Mouse (Mus musculus) midbrain, embryonic 15.5 days (tissue): Measurements from ENCODE around the gene S100g. TPM values are rescaled to one million over a fixed set of nuclear protein-coding genes. Genes with fewer than 3 reads are reported as not detected.

Source experiments
- ATAC-seq: fragments of 200-750 bp; cut with Nextera tagmentation; replicated peaks from 2 replicates; pipeline ENCODE4 v1.8.0; 2017; ENCODE audit warnings: moderate TSS enrichment
- H3K27ac ChIP-seq: fragments of 300-500 bp; sonication (generic); 2 replicates; pipeline ENCODE4 v1.5.1; 2015; ENCODE audit warnings: mild to moderate bottlenecking, inconsistent platforms
- H3K27me3 ChIP-seq: fragments of 300-500 bp; sonication (generic); replicated peaks from 2 replicates; pipeline ENCODE4 v1.6.1; 2015; ENCODE audit warnings: inconsistent platforms
- H3K36me3 ChIP-seq: fragments of 300-500 bp; sonication (generic); replicated peaks from 2 replicates; pipeline ENCODE4 v1.6.1; 2015; ENCODE audit warnings: inconsistent platforms
- H3K4me1 ChIP-seq: fragments of 300-500 bp; sonication (generic); 2 replicates; pipeline ENCODE4 v1.6.1; 2015; ENCODE audit warnings: inconsistent platforms
- H3K4me2 ChIP-seq: fragments of 300-500 bp; sonication (generic); 2 replicates; pipeline ENCODE4 v1.6.1; 2015; ENCODE audit warnings: inconsistent platforms, mild to moderate bottlenecking, moderate library complexity
- H3K4me3 ChIP-seq: fragments of 300-500 bp; sonication (generic); 2 replicates; pipeline ENCODE4 v1.5.1; 2015; ENCODE audit warnings: mild to moderate bottlenecking, inconsistent platforms
- H3K9ac ChIP-seq: fragments of 300-500 bp; sonication (generic); 2 replicates; pipeline ENCODE4 v1.6.1; 2015; ENCODE audit warnings: mild to moderate bottlenecking, inconsistent platforms
- H3K9me3 ChIP-seq: fragments of 300-500 bp; sonication (generic); 2 replicates; pipeline ENCODE4 v1.6.1; 2016; ENCODE audit warnings: inconsistent platforms
- WGBS: fragments of 180-500 bp; shearing (Covaris S2); methylation state at CpG from one replicate; pipeline ENCODE4 v1.1.7; 2015; ENCODE audit warnings: mixed read lengths; 5-methylcytosine and 5-hydroxymethylcytosine counted together
- polyA plus RNA-seq: library from polyadenylated mRNA; unstranded; fragments of >200 nt; fragmentation: Nextera tagmentation; extraction: Ambion mirVana; gene quantifications from 2 replicates; pipeline ENCODE4 v1.2.1, GENCODE M21; 2015

The S100g gene
- polyA plus RNA-seq: 0.55 TPM in 1 of 2 replicates, not detected in the other

DNA sequence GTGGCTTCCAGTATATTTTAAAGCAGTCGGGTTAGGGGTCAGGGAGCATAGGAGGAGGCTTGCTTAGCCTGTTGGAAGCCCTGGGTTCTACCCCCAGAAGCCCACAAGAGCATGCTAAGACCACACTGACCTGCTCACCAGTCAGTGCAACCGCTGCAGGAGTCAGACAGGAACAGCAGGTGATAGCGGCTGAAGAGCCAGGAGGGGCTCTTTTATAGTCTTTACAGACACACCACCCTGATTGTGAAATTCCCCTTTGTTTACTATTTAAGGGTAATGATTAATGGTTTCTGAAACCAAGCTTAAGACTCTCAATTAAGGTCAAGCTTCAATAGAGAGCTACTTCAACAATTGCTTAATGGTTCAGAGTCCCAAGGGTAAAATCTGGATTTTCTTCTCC lies at the start of gene S100g:
Gene S100g, minus strand, starts transcription at position 217 of the 400 bp plus-strand sequence.
- 61% methylated on average over 3 of the region's 3 CpGs for WGBS

DNA sequence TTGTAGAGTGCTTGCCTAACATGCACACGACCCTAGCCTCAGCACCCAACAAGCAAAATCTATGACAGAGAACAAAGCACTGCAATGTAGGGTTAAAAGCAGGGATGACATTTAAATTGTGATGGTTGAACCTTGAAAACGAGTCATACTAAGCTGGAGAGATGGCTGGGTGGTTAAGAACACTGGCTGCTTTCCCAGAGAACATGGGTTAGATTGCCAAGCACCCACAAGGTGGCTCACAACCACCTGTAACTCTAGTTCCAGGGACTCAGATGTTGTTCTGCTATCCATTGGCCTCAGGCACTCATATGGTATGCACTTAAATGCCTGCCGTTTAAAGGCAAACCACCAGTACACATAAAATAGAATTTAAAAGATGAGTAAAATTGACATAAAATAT lies 27.7 kb upstream of the S100g start:
- H3K9ac ChIP-seq: no peak overlapping the region
- H3K9me3 ChIP-seq: no peaks in the 10 kb centered on the region
- no peak overlapping the region for H3K4me3 ChIP-seq
- H3K4me1 ChIP-seq: no peaks in the 10 kb centered on the region
- 84% methylated on average over 3 of the region's 3 CpGs for WGBS
- no peak overlapping the region for H3K27ac ChIP-seq
- H3K27me3 ChIP-seq: no peaks in the 10 kb centered on the region
- no peak overlapping the region for H3K4me2 ChIP-seq
- H3K36me3 ChIP-seq: no peaks in the 10 kb centered on the region
- ATAC-seq: no peak

More for the DNA sequence above, at the start of gene S100g:
- no peaks in the 10 kb centered on the region for H3K4me1 ChIP-seq
- no peak for ATAC-seq
- H3K4me3 ChIP-seq: no peak within 1 kb of the TSS
- H3K9me3 ChIP-seq: no peaks in the 10 kb centered on the region
- H3K4me2 ChIP-seq: no peak within 1 kb of the TSS
- H3K9ac ChIP-seq: no peak within 1 kb of the TSS
- no peaks in the 10 kb centered on the region; the same call in 1 of the 2 replicates for H3K27me3 ChIP-seq
- no peak within 1 kb of the TSS for H3K27ac ChIP-seq
- H3K36me3 ChIP-seq: no peaks in the 10 kb centered on the region

DNA sequence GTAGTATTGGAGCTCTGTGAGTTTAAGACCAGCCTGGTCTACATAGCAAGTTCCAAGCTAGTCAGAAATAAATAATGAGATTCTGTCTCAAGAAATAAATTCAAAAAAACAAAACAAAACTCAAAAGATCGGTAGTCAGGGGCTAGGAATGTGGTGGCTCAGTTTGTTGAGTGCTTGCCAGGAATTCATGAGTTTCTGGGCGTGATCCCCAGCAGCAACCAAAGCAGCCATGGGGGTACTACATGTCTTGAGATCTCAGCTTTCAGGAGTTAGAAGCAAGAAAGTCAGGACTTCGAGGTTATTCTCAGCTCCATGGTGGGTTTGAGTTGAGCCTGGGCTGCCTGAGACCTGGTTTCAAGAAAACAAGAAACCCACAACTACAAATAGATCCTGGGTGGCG lies 27.0 kb upstream of the S100g start:
- H3K4me3 ChIP-seq: no peak overlapping the region
- no peaks in the 10 kb centered on the region for H3K9me3 ChIP-seq
- H3K4me1 ChIP-seq: no peaks in the 10 kb centered on the region
- 82% methylated on average over 4 of the region's 4 CpGs for WGBS
- no peaks in the 10 kb centered on the region for H3K36me3 ChIP-seq
- no peak overlapping the region for H3K27ac ChIP-seq
- no peak overlapping the region for H3K9ac ChIP-seq
- no peaks in the 10 kb centered on the region for H3K27me3 ChIP-seq
- ATAC-seq: no peak
- H3K4me2 ChIP-seq: no peak overlapping the region

DNA sequence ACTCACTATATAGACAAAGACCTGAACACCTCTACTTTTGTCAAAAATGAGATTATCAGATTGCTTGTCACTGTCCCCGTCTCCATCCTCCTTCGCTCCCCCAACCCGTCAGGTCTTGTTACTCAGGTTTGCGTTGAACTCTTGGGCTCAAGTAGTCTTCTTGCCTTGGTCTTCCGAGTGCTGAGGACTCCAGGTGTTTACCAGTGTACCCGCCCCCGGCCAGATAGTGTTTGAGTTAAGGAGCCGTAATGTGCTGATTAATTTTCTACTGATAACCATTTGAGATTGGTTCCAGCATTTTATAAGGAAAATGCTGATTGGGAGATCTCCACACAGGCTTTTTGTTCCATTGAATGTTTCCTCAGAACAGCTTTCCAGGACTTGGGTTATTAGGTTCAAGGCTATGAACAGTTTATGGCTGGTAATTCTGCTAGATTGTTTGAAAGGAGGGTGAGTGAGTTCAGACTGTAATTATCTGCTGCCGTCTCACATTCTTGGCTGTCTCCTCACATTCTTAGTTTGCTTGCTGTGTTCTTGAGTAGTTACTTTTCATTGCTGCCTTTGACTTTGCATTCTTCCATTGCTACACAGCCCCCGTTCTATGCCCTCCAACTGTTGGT lies 22.6 kb upstream of the S100g start:
- H3K27me3 ChIP-seq: no peaks in the 10 kb centered on the region
- H3K4me3 ChIP-seq: no peak overlapping the region
- no peaks in the 10 kb centered on the region for H3K9me3 ChIP-seq
- H3K4me2 ChIP-seq: no peak overlapping the region
- 93% methylated on average over 10 of the region's 10 CpGs for WGBS
- no peaks in the 10 kb centered on the region for H3K4me1 ChIP-seq
- no peak for ATAC-seq
- H3K36me3 ChIP-seq: no peaks in the 10 kb centered on the region
- no peak overlapping the region for H3K9ac ChIP-seq
- no peak overlapping the region for H3K27ac ChIP-seq

DNA sequence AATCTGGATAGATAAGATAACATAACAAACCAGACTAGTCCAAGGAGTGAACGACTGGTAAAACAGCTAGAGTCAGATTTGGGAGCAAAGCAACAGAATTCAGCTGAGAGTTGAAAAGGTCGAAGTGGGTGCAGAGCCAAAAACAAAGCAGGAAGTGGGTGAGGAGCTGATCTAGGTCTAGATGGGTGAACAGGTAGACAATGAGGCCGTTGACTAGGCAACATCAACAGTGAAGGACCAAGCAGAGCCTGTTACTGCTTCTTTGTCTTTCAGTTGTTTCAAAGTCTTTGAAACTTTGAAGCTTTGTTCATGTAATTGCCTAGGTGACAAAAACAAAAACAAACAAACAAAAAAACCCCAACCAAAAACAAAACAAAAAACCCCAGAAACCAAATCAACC lies 11.8 kb upstream of the S100g start:
- Histone ChIP-seq H3K4me1 (no peaks in the 10 kb centered on the region), H3K4me3 (no peak overlapping the region), H3K27ac (no peak overlapping the region), H3K4me2 (no peak overlapping the region), H3K9ac (no peak overlapping the region), H3K27me3 (no peaks in the 10 kb centered on the region), H3K36me3 (no peaks in the 10 kb centered on the region), H3K9me3 (no peaks in the 10 kb centered on the region)
- ATAC-seq: no peak
- WGBS: 78% methylated on average over 3 of the region's 3 CpGs

DNA sequence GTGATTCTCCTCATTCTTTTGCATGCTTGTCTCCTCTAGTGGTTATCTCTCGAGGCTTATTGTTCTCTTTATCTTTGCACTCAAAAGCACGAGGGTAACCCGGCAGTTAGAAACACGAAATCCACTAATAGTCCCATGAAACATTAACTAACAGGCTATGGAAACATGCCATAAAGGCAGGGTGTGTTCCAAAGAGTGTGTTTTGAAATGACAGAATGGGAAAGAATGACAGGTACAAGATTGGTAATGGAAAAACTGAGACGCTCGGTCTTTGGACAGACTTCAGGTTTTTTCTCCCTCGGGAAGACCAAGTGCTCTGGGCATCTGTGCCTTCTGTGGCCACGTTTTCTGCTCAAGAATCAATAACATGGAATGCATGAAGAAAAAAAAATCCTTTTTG lies 3.1 kb upstream of the S100g start:
- no peak overlapping the region for H3K4me2 ChIP-seq
- H3K27ac ChIP-seq: no peak overlapping the region
- H3K27me3 ChIP-seq: peaks cover 3% of the 10 kb centered on the region; the same call in 1 of the 2 replicates
- no peak for ATAC-seq
- H3K9me3 ChIP-seq: no peaks in the 10 kb centered on the region
- no peak overlapping the region for H3K4me3 ChIP-seq
- no peaks in the 10 kb centered on the region for H3K36me3 ChIP-seq
- WGBS: 66% methylated on average over 8 of the region's 8 CpGs
- no peaks in the 10 kb centered on the region for H3K4me1 ChIP-seq
- H3K9ac ChIP-seq: no peak overlapping the region

DNA sequence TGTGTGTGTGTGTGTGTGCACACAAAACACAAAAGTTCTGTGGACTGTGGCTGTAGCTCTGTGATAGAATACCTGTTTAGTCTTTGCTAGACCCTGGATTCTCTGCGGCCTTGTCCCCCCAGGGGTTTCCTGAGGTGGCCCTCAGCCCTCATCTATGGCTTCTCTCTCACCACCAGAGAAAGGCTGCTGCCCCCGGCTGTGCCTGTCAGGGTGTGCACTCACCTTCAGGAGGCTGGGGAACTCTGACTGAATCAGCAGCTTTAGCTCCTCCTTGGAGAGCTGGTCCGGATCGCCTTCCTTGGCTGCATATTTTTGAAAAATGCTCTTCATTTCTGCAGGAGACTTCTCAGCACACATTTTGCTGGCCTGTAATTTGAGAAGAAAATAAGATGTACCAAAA lies 559 bp downstream of the S100g start:
- no peak overlapping the region for H3K4me3 ChIP-seq
- H3K4me1 ChIP-seq: no peaks in the 10 kb centered on the region
- WGBS: 45% methylated on average over 4 of the region's 4 CpGs
- no peak overlapping the region for H3K9ac ChIP-seq
- no peak overlapping the region for H3K4me2 ChIP-seq
- H3K36me3 ChIP-seq: no peaks in the 10 kb centered on the region
- no peaks in the 10 kb centered on the region for H3K9me3 ChIP-seq
- H3K27me3 ChIP-seq: no peaks in the 10 kb centered on the region; the same call in 1 of the 2 replicates
- ATAC-seq: no peak
- no peak overlapping the region for H3K27ac ChIP-seq

DNA sequence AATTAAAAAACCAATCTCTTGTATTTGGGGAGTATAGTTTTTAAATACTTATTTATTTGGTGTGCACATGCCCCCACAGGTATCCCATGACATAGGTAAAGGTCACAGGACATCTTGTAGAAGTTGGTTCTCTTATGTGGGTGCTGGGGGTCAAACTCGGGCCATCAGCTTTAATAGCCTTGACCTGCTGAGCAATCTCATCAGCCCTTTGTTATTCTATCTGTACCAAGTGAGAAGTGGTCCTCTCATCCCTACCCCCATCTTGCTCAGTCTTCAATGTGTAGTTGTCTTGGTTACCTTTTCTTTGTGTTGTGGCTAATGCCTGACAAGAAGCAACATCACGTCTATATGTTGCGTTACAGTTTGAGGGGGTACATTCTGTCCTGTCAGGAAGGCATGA lies 6.5 kb downstream of the S100g start:
- H3K9ac ChIP-seq: no peak overlapping the region
- H3K36me3 ChIP-seq: no peaks in the 10 kb centered on the region
- H3K4me2 ChIP-seq: no peak overlapping the region
- no peaks in the 10 kb centered on the region for H3K27me3 ChIP-seq
- no peak for ATAC-seq
- 74% methylated on average over 3 of the region's 3 CpGs for WGBS
- no peak overlapping the region for H3K4me3 ChIP-seq
- H3K4me1 ChIP-seq: no peaks in the 10 kb centered on the region
- no peaks in the 10 kb centered on the region for H3K9me3 ChIP-seq
- no peak overlapping the region for H3K27ac ChIP-seq

DNA sequence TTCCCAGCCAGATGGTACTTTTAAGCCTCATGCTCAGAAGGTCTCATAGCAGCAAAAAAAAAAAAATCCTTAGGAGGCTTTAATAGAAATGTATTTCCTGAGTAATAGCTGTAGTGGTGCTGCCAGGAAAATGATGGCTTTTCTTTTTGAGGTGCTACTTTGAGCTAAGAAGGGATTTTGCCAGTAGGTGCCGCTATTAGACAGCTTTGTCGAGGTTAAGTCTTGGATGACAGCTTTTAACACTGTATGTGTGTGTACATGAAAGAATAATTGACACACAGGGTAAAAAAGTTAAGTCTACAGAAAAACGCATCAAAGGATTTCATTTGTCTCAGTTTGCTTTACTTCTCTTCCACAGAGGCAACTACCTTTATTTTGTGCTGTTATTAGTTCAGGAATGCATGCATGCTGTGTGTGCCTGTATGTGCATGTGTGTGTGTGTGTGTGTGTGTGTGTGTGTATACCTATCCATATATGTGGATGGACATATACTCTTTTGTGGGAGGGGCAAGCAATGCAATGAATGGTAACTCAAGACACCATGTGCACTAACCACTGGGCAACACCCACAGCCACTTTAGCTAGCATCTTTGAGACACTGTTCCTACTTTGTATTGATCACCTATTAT lies 14.5 kb downstream of the S100g start:
- Histone ChIP-seq H3K4me3 (no peak overlapping the region), H3K4me1 (no peaks in the 10 kb centered on the region), H3K4me2 (no peak overlapping the region), H3K36me3 (no peaks in the 10 kb centered on the region), H3K9ac (no peak overlapping the region), H3K27ac (no peak overlapping the region), H3K27me3 (no peaks in the 10 kb centered on the region), H3K9me3 (no peaks in the 10 kb centered on the region)
- WGBS: 35% methylated on average over 3 of the region's 3 CpGs
- ATAC-seq: peak; percentile 74

DNA sequence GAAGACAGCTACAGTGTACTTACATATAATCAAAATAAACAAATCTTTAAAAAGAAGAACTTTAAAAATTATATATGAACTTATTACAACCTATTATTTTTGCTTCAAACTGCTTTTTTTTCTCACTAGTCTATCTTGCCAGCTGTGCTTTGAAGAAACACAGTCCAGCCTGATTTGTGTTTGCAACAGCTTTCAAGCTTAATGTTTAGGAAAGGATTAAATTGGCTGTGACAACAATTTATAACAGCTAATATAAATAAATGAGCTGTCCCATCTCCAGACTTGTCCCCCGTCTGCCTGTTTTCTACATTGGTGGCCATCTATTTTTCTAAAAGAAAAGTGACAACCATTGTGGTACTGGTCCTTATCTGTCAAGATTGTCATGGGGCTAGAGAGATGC lies 22.4 kb downstream of the S100g start:
- Histone ChIP-seq H3K4me1 (no peaks in the 10 kb centered on the region), H3K27me3 (no peaks in the 10 kb centered on the region), H3K4me2 (no peak overlapping the region), H3K9me3 (no peaks in the 10 kb centered on the region), H3K36me3 (no peaks in the 10 kb centered on the region), H3K27ac (no peak overlapping the region), H3K9ac (no peak overlapping the region), H3K4me3 (no peak overlapping the region)
- no peak for ATAC-seq
- 88% methylated on average over 1 of the region's 1 CpGs for WGBS

DNA sequence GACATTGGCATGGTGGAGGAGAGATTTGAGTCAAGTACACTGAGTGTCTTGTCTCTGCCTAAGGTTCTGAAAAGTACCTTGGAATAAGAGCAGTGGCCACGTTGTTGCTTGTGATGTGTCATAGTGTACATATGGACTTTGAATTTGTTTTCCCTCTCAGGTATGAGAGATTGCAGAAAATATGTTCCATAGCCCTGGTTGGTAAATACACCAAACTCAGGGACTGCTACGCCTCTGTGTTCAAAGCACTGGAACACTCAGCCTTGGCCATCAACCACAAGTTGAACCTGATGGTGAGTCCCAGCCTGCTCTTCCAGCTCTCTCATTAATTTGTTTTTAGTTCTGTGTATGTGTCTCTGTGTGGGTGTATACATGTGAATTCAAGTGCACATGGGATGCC lies 32.9 kb downstream of the S100g start:
- H3K9me3 ChIP-seq: no peaks in the 10 kb centered on the region
- H3K4me3 ChIP-seq: no peak overlapping the region
- ATAC-seq: no peak
- no peak overlapping the region for H3K9ac ChIP-seq
- no peaks in the 10 kb centered on the region for H3K4me1 ChIP-seq
- no peak overlapping the region for H3K4me2 ChIP-seq
- no peaks in the 10 kb centered on the region for H3K27me3 ChIP-seq
- 94% methylated on average over 2 of the region's 2 CpGs for WGBS
- no peak overlapping the region for H3K27ac ChIP-seq
- H3K36me3 ChIP-seq: no peaks in the 10 kb centered on the region

DNA sequence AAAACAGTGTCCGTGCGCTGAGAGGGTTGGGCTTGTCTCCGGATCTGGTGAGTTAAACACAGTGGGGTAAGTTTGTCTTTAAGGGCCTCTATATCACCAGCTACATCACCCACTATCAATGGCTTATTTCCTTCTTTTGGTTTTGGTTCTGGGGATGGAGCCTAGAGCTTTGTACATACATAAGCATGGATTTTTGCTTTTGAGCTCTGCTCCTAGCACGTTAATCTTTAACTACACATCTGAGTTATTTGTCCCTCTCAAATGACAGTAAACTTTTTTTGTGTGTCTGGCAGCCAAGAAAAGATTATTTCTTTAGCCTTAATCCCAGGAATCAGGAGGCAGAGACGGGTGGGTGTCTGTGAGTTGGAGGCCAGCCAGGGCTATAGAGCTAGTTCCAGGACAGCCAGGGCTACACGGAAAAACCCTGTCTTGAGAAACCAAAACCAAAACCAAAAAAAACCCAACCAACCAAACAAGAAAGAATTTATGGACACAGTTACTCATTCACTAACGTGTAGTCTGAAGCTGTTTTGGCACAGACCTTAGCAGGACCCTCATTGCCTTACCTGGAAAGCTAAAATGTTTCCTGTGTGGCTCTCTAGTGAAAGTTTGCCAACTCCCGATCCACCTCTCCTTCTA lies 42.8 kb downstream of the S100g start:
- Histone ChIP-seq H3K9me3 (no peaks in the 10 kb centered on the region), H3K4me1 (no peaks in the 10 kb centered on the region), H3K4me2 (no peak overlapping the region), H3K9ac (no peak overlapping the region), H3K27ac (no peak overlapping the region), H3K36me3 (0 out of 2 replicates have a peak, but pooled peaks cover 4% of the 10 kb centered on the region), H3K4me3 (no peak overlapping the region), H3K27me3 (0 out of 2 replicates have a peak, but pooled peaks cover 3% of the 10 kb centered on the region)
- ATAC-seq: no peak
- WGBS: 86% methylated on average over 8 of the region's 8 CpGs

DNA sequence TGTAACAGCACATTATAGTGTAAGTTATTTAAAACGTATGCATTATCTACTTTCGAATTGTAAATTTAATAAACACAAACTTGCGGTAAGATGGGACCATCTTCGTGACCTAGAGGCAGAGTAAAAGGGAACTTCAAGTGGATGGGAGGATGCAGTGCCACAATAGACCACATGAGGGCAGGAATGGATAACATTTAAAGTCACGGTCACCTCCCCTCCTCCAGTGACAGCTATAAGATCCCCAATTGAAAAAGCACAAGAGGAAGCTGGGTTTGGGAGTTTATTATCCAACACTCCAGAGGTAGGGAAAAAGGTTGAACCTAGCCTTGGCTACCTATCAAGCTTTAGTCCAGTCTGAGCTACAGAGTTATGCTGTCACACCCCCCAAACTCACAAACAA lies 48.7 kb downstream of the S100g start:
- Histone ChIP-seq H3K9me3 (no peaks in the 10 kb centered on the region), H3K9ac (no peak overlapping the region), H3K4me2 (no peak overlapping the region), H3K4me3 (no peak overlapping the region), H3K36me3 (no peaks in the 10 kb centered on the region), H3K27ac (no peak overlapping the region), H3K4me1 (no peaks in the 10 kb centered on the region), H3K27me3 (no peaks in the 10 kb centered on the region)
- ATAC-seq: 0 out of 2 replicates have a peak, but pooled peaks have one; percentile 52
- 32% methylated on average over 5 of the region's 5 CpGs for WGBS
